Mouse (Mus musculus) liver, adult 2 months (tissue): ENCODE measurements at regions not wholly inside any gene's neighbourhood (a gene's known extent, or its start where the extent isn't known, plus 50 kb on each side); places are given as distances from the start of the nearest gene placed in this dataset.
"Not testable (repeated sequence)": the region's sequence is repeated elsewhere in the genome, so short reads cannot be mapped to it uniquely, and the experiment has no call there.

ENCODE experiments used
- CTCF ChIP-seq: fragments of 200-500 bp; IDR thresholded peaks from 2 replicates; pipeline ENCODE4 v1.5.1; 2011; ENCODE audit warnings: low read depth, low read length, control low read depth
- POLR2A ChIP-seq: fragments of 200-500 bp; IDR thresholded peaks from 2 replicates; pipeline ENCODE4 v1.6.1; 2011; ENCODE audit warnings: low read length, control low read depth; ENCODE audit not compliant: insufficient read depth; ENCODE audit errors: extremely low read depth

- TF ChIP-seq CTCF, POLR2A: not testable (repeated sequence)
Measured at GRCm38 (mm10) chr15:90764501-90764900, 85.3 kb upstream of the Cpne8 start.
